Mouse (Mus musculus): ENCODE measurements around the gene Herpud1.

DNA sequence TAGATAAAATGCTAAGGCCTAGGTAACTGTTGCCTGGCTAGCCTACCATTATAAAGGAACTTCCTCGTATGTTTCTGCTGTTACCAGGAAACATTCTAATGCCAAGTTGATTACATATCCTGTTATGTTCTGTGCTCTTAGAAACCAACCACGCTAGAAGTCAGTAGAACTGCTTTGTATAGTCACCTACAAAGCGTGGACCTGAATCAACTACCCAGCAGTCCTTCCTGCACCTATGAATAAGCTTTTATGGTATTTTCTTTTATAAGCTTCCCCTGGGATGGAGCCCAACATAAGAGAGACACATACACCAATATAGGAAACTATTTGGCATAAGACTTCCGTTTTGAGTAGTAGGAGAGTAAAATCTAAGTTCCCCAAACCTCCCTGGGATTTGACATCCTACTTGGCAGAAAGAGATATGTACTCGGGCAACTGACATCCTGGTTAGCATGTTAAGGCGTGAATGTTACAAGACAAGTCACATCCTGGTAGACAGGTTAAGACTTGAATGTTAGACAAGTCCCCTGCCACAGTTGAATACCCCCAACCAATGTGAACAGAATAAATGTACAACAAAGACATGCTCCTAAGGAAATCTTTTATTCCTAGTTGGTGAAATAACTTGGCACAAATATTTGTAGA lies 13.2 kb upstream of the Herpud1 start:
- TF ChIP-seq POLR2A (IDR thresholded peaks at IDR 0.05; ENCODE audit: low read depth, low read length) (no peak), CTCF (conservative IDR thresholded peaks at IDR 0.05; ENCODE audit: insufficient read depth, insufficient read length, low read depth, low read length) (no peak)
